Mouse (Mus musculus) lung, embryonic 16.5 days (tissue): ENCODE measurements around the gene Cacng2. TPM values are rescaled to one million over a fixed set of nuclear protein-coding genes. Genes with fewer than 3 reads are reported as not detected.
A peak's percentile ranks its signal among the peaks of the same experiment; 100 is the strongest.

Experiments used
- ATAC-seq: fragments of 200-750 bp; cut with Nextera tagmentation; 2 replicates; pipeline ENCODE4 v1.8.0; 2017; ENCODE audit warnings: low read depth, mild to moderate bottlenecking, moderate library complexity
- H3K27ac ChIP-seq: fragments of 300-500 bp; sonication (generic); 2 replicates; pipeline ENCODE4 v1.5.1; 2014; ENCODE audit warnings: mild to moderate bottlenecking, control low read depth, low read length
- H3K27me3 ChIP-seq: fragments of 300-500 bp; sonication (generic); 2 replicates; pipeline ENCODE4 v1.6.1; 2014; ENCODE audit warnings: low read depth, low read length, mixed read lengths; ENCODE audit not compliant: control insufficient read depth, insufficient read depth
- H3K36me3 ChIP-seq: fragments of 300-500 bp; sonication (generic); 2 replicates; pipeline ENCODE4 v1.6.1; 2014; ENCODE audit warnings: low read length; ENCODE audit not compliant: control insufficient read depth, insufficient read depth
- H3K4me1 ChIP-seq: fragments of 300-500 bp; sonication (generic); replicated peaks from 2 replicates; pipeline ENCODE4 v1.6.1; 2014; ENCODE audit warnings: low read length, mixed read lengths; ENCODE audit not compliant: control insufficient read depth, insufficient read depth
- H3K4me2 ChIP-seq: fragments of 300-500 bp; sonication (generic); 2 replicates; pipeline ENCODE4 v1.6.1; 2014; ENCODE audit warnings: low read depth, low read length, control low read depth
- H3K4me3 ChIP-seq: fragments of 300-500 bp; sonication (generic); 2 replicates; pipeline ENCODE4 v1.5.1; 2014; ENCODE audit warnings: mild to moderate bottlenecking, low read length, control low read depth
- H3K9ac ChIP-seq: fragments of 300-500 bp; sonication (generic); 2 replicates; pipeline ENCODE4 v1.6.1; 2014; ENCODE audit warnings: low read length, control low read depth
- H3K9me3 ChIP-seq: fragments of 300-500 bp; sonication (generic); 2 replicates; pipeline ENCODE4 v1.6.1; 2016; ENCODE audit warnings: low read length; ENCODE audit not compliant: control insufficient read depth
- WGBS: fragments of 180-500 bp; shearing (Covaris S2); extraction: QIAGEN DNeasy Blood & Tissue Kit; methylation state at CpG from one replicate; pipeline ENCODE4 v1.1.7; 2014; 5-methylcytosine and 5-hydroxymethylcytosine counted together
- polyA plus RNA-seq: library from polyadenylated mRNA; unstranded; fragments of >200 nt; fragmentation: Nextera tagmentation; extraction: Ambion mirVana; gene quantifications from 2 replicates; pipeline ENCODE4 v1.2.1, GENCODE M21; 2015

The Cacng2 gene
- polyA plus RNA-seq, 1 experiment from 2014 or later = not detected

- Histone ChIP-seq H3K4me1 (peaks cover 9% of the 10 kb centered on the region), H3K4me2 (no peak overlapping the region), H3K9ac (no peak overlapping the region), H3K36me3 (no peaks in the 10 kb centered on the region), H3K9me3 (no peaks in the 10 kb centered on the region), H3K4me3 (no peak overlapping the region), H3K27me3 (no peaks in the 10 kb centered on the region), H3K27ac (no peak overlapping the region)
- 62% methylated on average over 6 of the region's 6 CpGs for WGBS
- ATAC-seq = no peak
Observed at GRCm38 (mm10) chr15:77974165-77974841, 145.5 kb downstream of the Cacng2 start.

- Histone ChIP-seq H3K4me2 (peak within 1 kb of the TSS; percentile 94), H3K4me1 (peaks cover 13% of the 10 kb centered on the region), H3K27me3 (no peaks in the 10 kb centered on the region), H3K27ac (peak within 1 kb of the TSS; percentile 100), H3K9me3 (no peaks in the 10 kb centered on the region), H3K9ac (peak within 1 kb of the TSS; percentile 96), H3K4me3 (peak within 1 kb of the TSS; percentile 70), H3K36me3 (peaks cover 27% of the 10 kb centered on the region)
- peak; percentile 92 for ATAC-seq
- WGBS = under 1% methylated on average over 72 of the region's 72 CpGs
Observed at GRCm38 (mm10) chr15:77970470-77971292, 149.1 kb downstream of the Cacng2 start, which contains the start of gene Eif3d. Gene Eif3d, minus strand, starts transcription at chr15:77970813.

GRCm38 (mm10) chr15:77969940-77970469 lies 149.8 kb downstream of the Cacng2 start:
- ATAC-seq = no peak; the same call in 1 of the 2 replicates
- 2% methylated on average over 15 of the region's 15 CpGs for WGBS
- H3K4me2 ChIP-seq = peak overlapping the region; percentile 94

GRCm38 (mm10) chr15:77965117-77965528 lies 154.7 kb downstream of the Cacng2 start:
- no peak for ATAC-seq
- Histone ChIP-seq H3K27me3 (no peaks in the 10 kb centered on the region), H3K4me2 (no peak overlapping the region), H3K9ac (no peak overlapping the region), H3K27ac (no peak overlapping the region), H3K4me3 (no peak overlapping the region), H3K9me3 (no peaks in the 10 kb centered on the region), H3K4me1 (peaks cover 9% of the 10 kb centered on the region), H3K36me3 (peaks cover 78% of the 10 kb centered on the region)
- WGBS = 75% methylated on average over 9 of the region's 9 CpGs

More at GRCm38 (mm10) chr15:77969940-77970469, 149.8 kb downstream of the Cacng2 start:
- H3K4me3 ChIP-seq = peak overlapping the region; percentile 70
- peak overlapping the region; percentile 100 for H3K27ac ChIP-seq
- H3K4me1 ChIP-seq = peaks cover 13% of the 10 kb centered on the region
- H3K27me3 ChIP-seq = no peaks in the 10 kb centered on the region
- H3K36me3 ChIP-seq = peaks cover 33% of the 10 kb centered on the region
- no peaks in the 10 kb centered on the region for H3K9me3 ChIP-seq
- H3K9ac ChIP-seq = peak overlapping the region; percentile 94

- H3K27ac ChIP-seq = no peak overlapping the region
- no peaks in the 10 kb centered on the region for H3K4me1 ChIP-seq
- H3K4me2 ChIP-seq = no peak overlapping the region
- H3K9me3 ChIP-seq = no peaks in the 10 kb centered on the region
- H3K27me3 ChIP-seq = no peaks in the 10 kb centered on the region
- H3K4me3 ChIP-seq = no peak overlapping the region
- ATAC-seq = no peak
- no peak overlapping the region for H3K9ac ChIP-seq
- WGBS = 98% methylated on average over 5 of the region's 5 CpGs
- peaks cover 83% of the 10 kb centered on the region for H3K36me3 ChIP-seq
Observed at GRCm38 (mm10) chr15:77962447-77962846, 157.4 kb downstream of the Cacng2 start.

- Histone ChIP-seq H3K27me3 (peaks cover 9% of the 10 kb centered on the region), H3K27ac (no peak overlapping the region), H3K4me2 (no peak overlapping the region), H3K4me1 (peaks cover 14% of the 10 kb centered on the region), H3K9me3 (no peaks in the 10 kb centered on the region), H3K4me3 (no peak overlapping the region), H3K36me3 (peaks cover 65% of the 10 kb centered on the region), H3K9ac (no peak overlapping the region)
- WGBS = 83% methylated on average over 6 of the region's 6 CpGs
- ATAC-seq = no peak
Observed at GRCm38 (mm10) chr15:77960693-77961092, 159.1 kb downstream of the Cacng2 start.

- ATAC-seq = no peak
- H3K36me3 ChIP-seq = peaks cover 42% of the 10 kb centered on the region
- 60% methylated on average over 3 of the region's 3 CpGs for WGBS
Observed at GRCm38 (mm10) chr15:77958071-77958470, 161.8 kb downstream of the Cacng2 start.

GRCm38 (mm10) chr15:77957625-77958024 lies 162.2 kb downstream of the Cacng2 start:
- Histone ChIP-seq H3K9me3 (no peaks in the 10 kb centered on the region), H3K36me3 (peaks cover 37% of the 10 kb centered on the region), H3K4me3 (no peak overlapping the region), H3K27ac (no peak overlapping the region), H3K9ac (no peak overlapping the region), H3K27me3 (peaks cover 15% of the 10 kb centered on the region), H3K4me2 (no peak overlapping the region), H3K4me1 (peaks cover 15% of the 10 kb centered on the region)
- ATAC-seq = no peak
- 42% methylated on average over 5 of the region's 5 CpGs for WGBS

More at GRCm38 (mm10) chr15:77958071-77958470, 161.8 kb downstream of the Cacng2 start:
- no peaks in the 10 kb centered on the region for H3K9me3 ChIP-seq
- H3K27ac ChIP-seq = no peak overlapping the region
- peaks cover 15% of the 10 kb centered on the region for H3K27me3 ChIP-seq
- no peak overlapping the region for H3K4me2 ChIP-seq
- H3K9ac ChIP-seq = no peak overlapping the region
- H3K4me1 ChIP-seq = peaks cover 15% of the 10 kb centered on the region
- H3K4me3 ChIP-seq = no peak overlapping the region

- peaks cover 28% of the 10 kb centered on the region for H3K36me3 ChIP-seq
- H3K4me1 ChIP-seq = peaks cover 15% of the 10 kb centered on the region
- WGBS = under 1% methylated on average over 39 of the region's 39 CpGs
- peak within 1 kb of the TSS; percentile 44 for H3K9ac ChIP-seq
- H3K9me3 ChIP-seq = no peaks in the 10 kb centered on the region
- H3K27me3 ChIP-seq = peaks cover 15% of the 10 kb centered on the region
- H3K27ac ChIP-seq = no peak within 1 kb of the TSS
- peak within 1 kb of the TSS; percentile 76 for H3K4me2 ChIP-seq
- ATAC-seq = peak; percentile 93
- peak within 1 kb of the TSS; percentile 54 for H3K4me3 ChIP-seq
Observed at GRCm38 (mm10) chr15:77956404-77956901, 163.4 kb downstream of the Cacng2 start, which contains the start of gene Foxred2. Gene Foxred2, minus strand, starts transcription at chr15:77956722.
